Mouse (Mus musculus): Measurements from ENCODE around the gene Slc9a3. TPM values are rescaled to one million over a fixed set of nuclear protein-coding genes. Genes with fewer than 3 reads are reported as not detected.

The Slc9a3 gene
- 0.04 TPM in 2 replicates for polyA plus RNA-seq (2015; fragmentation: Nextera tagmentation; extraction: Ambion mirVana)

DNA sequence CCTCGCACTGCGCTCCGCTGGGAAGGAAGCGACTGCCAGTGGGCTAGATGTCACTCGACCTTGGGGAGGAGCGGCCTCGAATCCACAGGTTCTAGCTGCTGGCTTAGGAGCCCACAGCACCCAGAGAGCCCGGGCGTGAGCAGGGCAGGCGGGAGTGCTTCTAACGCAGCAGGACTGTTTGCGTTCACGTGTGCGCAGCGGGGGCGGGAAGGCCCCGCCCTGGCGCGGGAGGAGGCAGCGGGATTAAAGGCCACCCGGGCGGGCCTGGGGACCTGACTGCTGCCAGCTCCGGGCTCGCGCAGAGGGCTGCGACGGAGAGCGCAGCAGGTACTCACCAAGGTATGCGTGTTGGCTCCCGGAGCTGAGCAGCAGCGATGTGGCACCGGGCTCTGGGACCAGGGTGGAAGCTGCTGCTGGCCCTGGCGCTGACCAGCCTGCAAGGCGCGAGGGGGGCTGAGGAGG lies at the start of gene Slc9a3:
Slc9a3 (plus strand) TSS at position 317 of the 462 bp plus-strand sequence.
- Histone ChIP-seq H3K4me2 (peak within 1 kb of the TSS; percentile 74), H3K4me1 (replicated peaks) (peaks cover 8% of the 10 kb centered on the region), H3K27me3 (peaks cover 64% of the 10 kb centered on the region), H3K36me3 (no peaks in the 10 kb centered on the region), H3K4me3 (peak within 1 kb of the TSS; percentile 44), H3K9ac (peak within 1 kb of the TSS; percentile 66), H3K27ac (no peak within 1 kb of the TSS), H3K9me3 (no peaks in the 10 kb centered on the region)
- 1% methylated on average over 28 of the region's 35 CpGs for WGBS
- peak; percentile 28; the same call in 1 of the 2 replicates for ATAC-seq (ENCODE audit: low FRiP score)

DNA sequence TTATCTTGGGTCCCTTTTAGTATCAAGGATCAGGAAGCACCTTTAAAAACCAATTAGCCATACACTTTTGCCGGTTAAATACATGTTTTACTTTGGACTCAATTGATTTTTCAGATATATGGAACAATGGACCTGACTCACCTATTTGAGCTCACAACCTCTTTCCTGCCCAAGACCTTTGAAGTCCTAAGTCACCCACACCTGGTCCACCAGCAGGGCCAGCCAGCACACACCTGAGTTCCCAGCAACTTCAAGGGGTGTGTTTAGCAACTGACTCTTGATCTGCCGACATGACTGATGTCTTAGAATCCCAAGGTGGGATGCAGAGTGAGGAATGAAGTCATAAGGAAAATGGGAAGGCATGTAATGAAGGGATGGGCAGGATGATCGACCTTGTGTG lies 49.5 kb upstream of the Slc9a3 start:
- no peaks in the 10 kb centered on the region for H3K9me3 ChIP-seq
- no peaks in the 10 kb centered on the region for H3K36me3 ChIP-seq
- H3K9ac ChIP-seq: no peak overlapping the region
- no peak for ATAC-seq (ENCODE audit: low FRiP score)
- no peak overlapping the region for H3K27ac ChIP-seq
- WGBS: 78% methylated on average over 3 of the region's 3 CpGs
- no peak overlapping the region for H3K4me2 ChIP-seq
- H3K4me1 ChIP-seq (replicated peaks): no peaks in the 10 kb centered on the region
- 0 out of 2 replicates have a peak, but pooled peaks cover 3% of the 10 kb centered on the region for H3K27me3 ChIP-seq
- H3K4me3 ChIP-seq: no peak overlapping the region

DNA sequence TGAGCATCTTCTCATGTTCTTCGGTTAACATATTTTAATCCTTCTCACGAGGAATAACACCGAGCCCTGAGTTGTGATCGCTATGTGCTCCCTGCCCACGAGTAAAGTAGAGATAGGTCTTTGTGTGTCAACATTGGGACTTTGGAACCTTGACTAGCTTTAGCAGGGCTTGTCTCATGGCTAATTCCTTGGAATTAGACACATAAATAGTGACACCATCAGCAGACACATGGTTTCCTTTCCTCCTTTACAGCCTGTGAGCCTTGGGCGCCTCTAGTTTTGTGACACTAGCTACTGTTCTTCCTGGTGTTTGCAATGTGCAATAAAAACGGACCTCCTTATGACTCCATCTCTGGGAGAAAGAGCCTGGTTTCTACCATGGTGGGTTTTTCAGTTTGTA lies 47.9 kb upstream of the Slc9a3 start:
- Histone ChIP-seq H3K27ac (no peak overlapping the region), H3K4me1 (replicated peaks) (no peaks in the 10 kb centered on the region), H3K27me3 (0 out of 2 replicates have a peak, but pooled peaks cover 3% of the 10 kb centered on the region), H3K4me2 (no peak overlapping the region), H3K9ac (no peak overlapping the region), H3K36me3 (no peaks in the 10 kb centered on the region), H3K4me3 (no peak overlapping the region), H3K9me3 (no peaks in the 10 kb centered on the region)
- 94% methylated on average over 7 of the region's 7 CpGs for WGBS
- ATAC-seq (ENCODE audit: low FRiP score): no peak

DNA sequence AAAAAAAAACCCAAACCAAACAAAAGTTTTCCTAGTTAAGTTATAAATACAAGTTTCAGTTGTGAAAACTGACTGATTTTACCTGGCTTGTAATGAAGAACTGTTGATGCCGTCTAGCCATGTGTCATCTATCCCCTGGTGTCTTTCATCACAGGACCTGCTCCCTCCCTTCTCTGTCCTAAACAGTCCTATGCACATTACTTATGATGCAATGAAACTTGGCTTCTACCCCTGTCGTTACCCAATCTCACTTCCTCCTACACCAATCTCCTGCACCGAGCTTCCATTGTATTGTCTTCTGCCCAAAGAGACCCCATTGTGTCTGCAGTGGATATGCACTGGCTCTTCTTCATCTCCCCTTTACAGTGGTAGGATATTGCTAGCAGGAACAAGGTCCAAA lies 31.0 kb upstream of the Slc9a3 start:
- H3K9me3 ChIP-seq: no peaks in the 10 kb centered on the region
- WGBS: 74% methylated on average over 3 of the region's 3 CpGs
- no peak overlapping the region for H3K4me2 ChIP-seq
- no peaks in the 10 kb centered on the region for H3K27me3 ChIP-seq
- H3K27ac ChIP-seq: no peak overlapping the region
- H3K4me3 ChIP-seq: no peak overlapping the region
- H3K4me1 ChIP-seq (replicated peaks): no peaks in the 10 kb centered on the region
- no peak for ATAC-seq (ENCODE audit: low FRiP score)
- H3K9ac ChIP-seq: no peak overlapping the region
- H3K36me3 ChIP-seq: no peaks in the 10 kb centered on the region

DNA sequence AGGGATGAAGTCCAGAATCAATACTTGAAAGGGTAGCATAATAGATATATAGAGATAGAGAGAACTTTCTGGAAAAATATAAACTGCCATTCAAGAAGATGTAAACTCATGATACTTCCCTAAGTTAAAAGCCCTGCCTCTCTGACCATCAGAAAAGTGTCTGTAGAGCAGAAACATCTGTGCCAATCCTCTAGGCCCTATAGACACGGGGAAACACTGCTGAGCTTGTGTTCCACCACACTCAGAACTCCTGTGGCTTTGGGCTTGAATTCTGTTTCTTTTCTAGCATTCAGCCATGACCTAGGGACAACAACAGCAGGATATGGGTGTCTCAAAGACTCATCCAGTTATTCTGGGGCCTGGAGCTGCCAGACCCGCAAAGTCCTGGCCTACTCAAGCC lies 25.3 kb upstream of the Slc9a3 start:
- no peaks in the 10 kb centered on the region for H3K9me3 ChIP-seq
- H3K9ac ChIP-seq: no peak overlapping the region
- no peaks in the 10 kb centered on the region for H3K27me3 ChIP-seq
- no peak overlapping the region for H3K4me2 ChIP-seq
- no peak for ATAC-seq (ENCODE audit: low FRiP score)
- H3K36me3 ChIP-seq: no peaks in the 10 kb centered on the region
- no peaks in the 10 kb centered on the region for H3K4me1 ChIP-seq (replicated peaks)
- H3K27ac ChIP-seq: no peak overlapping the region
- 77% methylated on average over 2 of the region's 2 CpGs for WGBS
- no peak overlapping the region for H3K4me3 ChIP-seq

DNA sequence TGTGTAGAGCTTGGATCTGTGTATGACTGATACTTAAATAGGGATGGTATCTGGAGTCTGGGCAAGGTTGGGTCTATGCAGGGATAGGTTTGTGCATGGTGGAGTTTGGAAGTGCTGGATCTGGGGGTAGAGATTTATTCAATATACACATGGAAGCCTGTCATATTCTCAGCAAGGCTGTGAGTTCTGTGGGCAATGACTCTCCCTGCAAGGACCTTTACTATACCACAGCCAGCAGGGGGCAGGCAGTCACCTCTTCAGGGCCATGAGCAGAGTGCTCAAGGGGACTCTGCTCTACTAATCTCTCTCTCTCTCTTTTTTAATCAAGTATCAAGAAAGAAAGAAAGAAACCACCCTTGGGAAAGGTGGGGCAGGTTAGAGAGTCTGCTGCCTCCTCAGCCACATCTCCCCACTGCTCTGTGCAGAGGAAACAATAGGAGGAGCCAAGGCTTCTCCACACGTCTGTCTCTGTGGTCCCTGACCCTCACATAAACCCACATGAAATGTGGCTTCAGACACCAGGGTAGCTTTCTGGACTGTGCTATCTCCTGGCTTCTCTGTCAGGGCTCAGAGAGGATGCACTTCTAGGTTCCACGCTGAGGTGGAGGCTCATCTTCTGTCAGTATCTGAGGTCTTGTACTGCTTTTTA lies 24.4 kb upstream of the Slc9a3 start:
- Histone ChIP-seq H3K9ac (no peak overlapping the region), H3K9me3 (no peaks in the 10 kb centered on the region), H3K4me3 (no peak overlapping the region), H3K36me3 (no peaks in the 10 kb centered on the region), H3K27me3 (no peaks in the 10 kb centered on the region), H3K4me2 (no peak overlapping the region), H3K4me1 (replicated peaks) (no peaks in the 10 kb centered on the region), H3K27ac (no peak overlapping the region)
- peak; percentile 72 for ATAC-seq (ENCODE audit: low FRiP score)
- WGBS: 25% methylated on average over 2 of the region's 2 CpGs

DNA sequence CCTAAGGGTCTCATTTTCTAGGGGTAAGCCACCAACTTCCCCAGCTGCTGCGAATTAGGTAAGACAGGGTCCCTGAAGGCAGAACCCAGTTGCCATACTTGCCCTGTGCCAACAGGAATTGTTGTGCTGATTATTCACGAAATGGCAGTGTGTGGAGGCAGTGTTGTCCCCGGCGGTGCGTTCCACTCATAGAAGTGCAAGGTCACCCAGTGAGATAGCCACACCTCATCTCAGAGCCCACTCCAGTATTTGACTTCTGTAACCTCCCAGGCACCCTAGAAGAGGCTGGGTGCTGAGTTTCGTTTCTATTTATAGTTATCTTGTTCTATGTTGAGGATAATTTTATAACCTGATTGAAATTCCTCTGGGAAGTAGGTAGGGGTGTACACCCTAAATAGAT lies 22.3 kb upstream of the Slc9a3 start:
- no peak overlapping the region for H3K27ac ChIP-seq
- no peaks in the 10 kb centered on the region for H3K4me1 ChIP-seq (replicated peaks)
- whole genome bisulfite sequencing: 89% methylated on average over 6 of the region's 6 CpGs
- H3K27me3 ChIP-seq: no peaks in the 10 kb centered on the region
- H3K9me3 ChIP-seq: no peaks in the 10 kb centered on the region
- H3K36me3 ChIP-seq: no peaks in the 10 kb centered on the region
- no peak overlapping the region for H3K4me2 ChIP-seq
- H3K9ac ChIP-seq: no peak overlapping the region
- ATAC-seq (ENCODE audit: low FRiP score): no peak
- no peak overlapping the region for H3K4me3 ChIP-seq

DNA sequence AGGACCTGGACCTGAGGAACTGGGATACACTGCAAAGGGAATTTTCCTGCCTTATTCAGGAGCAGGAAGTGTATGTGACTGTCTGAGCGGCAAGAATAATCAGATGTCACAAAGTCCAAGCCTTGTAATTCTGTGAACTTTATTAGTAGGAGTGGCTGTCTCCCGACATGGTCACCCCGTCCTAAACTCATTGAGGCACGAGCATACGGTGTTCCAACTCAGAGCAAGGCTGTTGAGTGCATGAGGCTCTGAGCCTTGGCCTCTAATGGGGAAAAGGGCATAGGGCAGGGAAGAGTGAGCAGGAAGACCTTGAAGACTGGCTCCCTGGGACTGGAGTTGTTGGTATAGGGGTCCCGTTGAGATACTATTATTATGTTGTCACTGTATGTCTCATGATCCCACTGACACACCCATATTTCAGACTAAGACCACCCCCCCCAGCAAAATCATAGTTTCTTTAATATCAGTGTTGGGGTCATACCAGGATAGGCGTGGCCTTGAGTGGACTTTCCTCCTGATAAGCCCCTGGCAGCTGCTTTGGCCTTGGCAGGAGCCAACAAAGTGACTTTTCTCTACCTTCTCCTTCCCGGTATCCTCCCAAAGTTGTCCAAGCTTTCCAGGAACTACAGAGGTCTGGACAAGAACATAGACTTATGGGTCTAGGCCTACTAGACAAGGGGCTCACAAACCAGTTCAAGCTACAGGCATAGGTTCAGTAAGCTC lies 19.0 kb upstream of the Slc9a3 start:
- Histone ChIP-seq H3K4me1 (replicated peaks) (no peaks in the 10 kb centered on the region), H3K4me2 (no peak overlapping the region), H3K9ac (no peak overlapping the region), H3K36me3 (no peaks in the 10 kb centered on the region), H3K9me3 (no peaks in the 10 kb centered on the region), H3K27ac (no peak overlapping the region), H3K27me3 (no peaks in the 10 kb centered on the region), H3K4me3 (no peak overlapping the region)
- no peak for ATAC-seq (ENCODE audit: low FRiP score)
- WGBS: 87% methylated on average over 8 of the region's 8 CpGs

DNA sequence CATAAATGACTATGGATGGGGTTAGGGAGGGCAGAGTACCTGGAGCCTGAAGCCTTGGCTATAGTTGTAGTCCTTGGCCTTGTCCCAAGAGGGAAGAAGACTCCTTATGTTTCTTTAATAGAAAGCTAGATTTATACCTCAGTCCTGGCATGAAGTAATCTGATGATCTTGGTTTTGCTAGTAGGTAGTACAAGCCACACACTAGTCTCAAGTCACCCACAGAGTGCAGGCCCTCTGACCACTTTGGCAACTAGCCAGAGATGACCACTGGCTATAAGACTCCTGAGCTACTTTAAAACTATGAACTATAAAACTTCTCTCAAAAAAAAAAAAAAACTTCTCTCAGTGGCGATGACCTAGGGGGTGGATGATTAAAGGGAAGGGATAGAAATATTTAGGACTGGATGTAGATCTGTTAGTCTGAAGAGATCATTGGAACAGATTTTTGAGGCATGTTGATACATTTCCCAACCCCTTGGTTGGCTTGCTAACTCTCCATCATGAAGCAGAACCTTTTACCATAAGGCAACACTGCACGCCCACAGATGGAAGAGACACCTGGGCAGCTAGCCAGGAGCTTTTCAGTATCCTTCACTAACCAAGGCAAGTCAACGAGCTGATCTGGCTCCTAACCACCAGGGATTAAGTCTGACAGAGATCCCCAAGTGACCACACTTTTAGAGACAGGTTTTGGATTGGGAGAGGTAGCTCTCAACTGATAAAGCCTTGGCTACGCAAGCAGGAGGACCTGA lies 18.2 kb upstream of the Slc9a3 start:
- ATAC-seq (ENCODE audit: low FRiP score): no peak
- no peaks in the 10 kb centered on the region for H3K27me3 ChIP-seq
- 87% methylated on average over 4 of the region's 4 CpGs for WGBS
- H3K4me1 ChIP-seq (replicated peaks): no peaks in the 10 kb centered on the region
- no peak overlapping the region for H3K4me3 ChIP-seq
- H3K4me2 ChIP-seq: no peak overlapping the region
- H3K9ac ChIP-seq: no peak overlapping the region
- no peak overlapping the region for H3K27ac ChIP-seq
- H3K9me3 ChIP-seq: no peaks in the 10 kb centered on the region
- no peaks in the 10 kb centered on the region for H3K36me3 ChIP-seq

DNA sequence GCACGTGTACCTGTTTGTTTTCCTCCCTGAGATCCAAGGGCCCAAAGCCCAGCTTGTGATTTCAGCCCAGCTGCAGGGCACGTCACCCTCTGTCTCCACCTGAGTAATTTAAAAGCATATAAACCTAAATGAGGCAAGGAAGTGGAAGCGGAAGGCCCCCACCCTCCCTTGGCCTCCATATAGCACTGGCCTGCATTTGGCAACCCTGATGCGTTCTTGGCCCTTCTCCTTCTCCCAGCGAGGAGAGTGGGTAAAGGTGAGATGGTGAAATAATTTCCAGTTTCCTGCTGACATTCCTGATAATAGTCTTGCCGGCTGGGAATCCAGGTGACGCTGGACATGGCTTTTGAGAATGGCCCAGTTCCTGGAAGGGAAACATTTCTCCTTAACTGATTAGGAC lies 16.8 kb upstream of the Slc9a3 start:
- Histone ChIP-seq H3K27ac (no peak overlapping the region), H3K9me3 (no peaks in the 10 kb centered on the region), H3K4me3 (no peak overlapping the region), H3K36me3 (no peaks in the 10 kb centered on the region), H3K4me2 (no peak overlapping the region), H3K4me1 (replicated peaks) (no peaks in the 10 kb centered on the region), H3K9ac (no peak overlapping the region), H3K27me3 (no peaks in the 10 kb centered on the region)
- 86% methylated on average over 7 of the region's 7 CpGs for WGBS
- ATAC-seq (ENCODE audit: low FRiP score): no peak

DNA sequence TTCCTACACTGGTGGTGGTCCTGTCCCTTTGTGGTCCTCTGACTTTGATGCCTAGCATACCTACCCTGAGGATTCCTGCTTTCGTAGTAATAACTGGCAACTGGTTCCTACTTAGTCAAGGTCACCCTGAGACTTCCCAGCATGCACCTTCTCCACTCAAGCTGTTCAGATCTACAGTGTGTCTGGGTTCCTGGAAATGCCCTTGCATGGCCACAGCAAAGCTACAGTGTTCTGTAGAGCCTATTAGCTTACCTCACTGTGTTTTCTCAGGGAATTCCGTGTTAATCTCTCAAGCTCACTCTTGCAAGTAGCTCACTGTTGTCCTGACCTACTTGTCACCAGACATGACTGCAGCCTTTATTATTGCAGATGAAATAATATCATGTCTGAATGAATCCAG lies 13.8 kb upstream of the Slc9a3 start:
- Histone ChIP-seq H3K9me3 (no peaks in the 10 kb centered on the region), H3K4me2 (no peak overlapping the region), H3K36me3 (no peaks in the 10 kb centered on the region), H3K4me1 (replicated peaks) (no peaks in the 10 kb centered on the region), H3K9ac (no peak overlapping the region), H3K27ac (no peak overlapping the region), H3K27me3 (no peaks in the 10 kb centered on the region), H3K4me3 (no peak overlapping the region)
- no peak for ATAC-seq (ENCODE audit: low FRiP score)
- WGBS: 89% methylated on average over 2 of the region's 2 CpGs

DNA sequence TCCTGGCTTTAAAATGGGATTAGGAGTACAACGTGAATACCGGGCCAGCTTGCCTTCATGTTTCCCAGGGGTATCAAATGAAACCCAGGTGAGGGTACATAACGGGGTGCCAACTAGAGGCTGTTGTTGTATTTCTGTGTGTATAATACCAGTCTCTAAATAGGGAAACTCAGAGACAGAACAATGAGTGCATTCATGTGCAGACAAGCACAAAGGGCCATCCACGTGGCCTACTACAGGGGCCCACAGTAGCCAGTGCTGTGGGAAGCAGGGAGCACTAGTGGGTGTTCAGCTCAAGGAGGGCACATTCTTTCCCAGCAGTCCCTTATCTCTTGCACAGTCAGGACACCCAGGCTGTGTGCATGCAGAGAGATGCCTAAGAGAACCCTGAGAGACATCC lies 8.7 kb upstream of the Slc9a3 start:
- H3K9me3 ChIP-seq: no peaks in the 10 kb centered on the region
- H3K9ac ChIP-seq: no peak overlapping the region
- no peaks in the 10 kb centered on the region for H3K36me3 ChIP-seq
- no peak overlapping the region for H3K4me2 ChIP-seq
- no peaks in the 10 kb centered on the region for H3K27me3 ChIP-seq
- ATAC-seq (ENCODE audit: low FRiP score): no peak
- H3K27ac ChIP-seq: no peak overlapping the region
- H3K4me1 ChIP-seq (replicated peaks): 0 out of 2 replicates have a peak, but pooled peaks cover 3% of the 10 kb centered on the region
- 62% methylated on average over 4 of the region's 4 CpGs for WGBS
- no peak overlapping the region for H3K4me3 ChIP-seq

Data from hindbrain, embryonic 13.5 days (tissue).